Mouse (Mus musculus) telencephalon, adult 2 months (tissue): ENCODE measurements around the gene Kirrel3.

Source experiments
- DNase-seq: peaks from one replicate; pipeline ENCODE4 v3.0.0-alpha.2; 2011; ENCODE audit warnings: low read depth, low spot score

Kirrel3 gene

DNA sequence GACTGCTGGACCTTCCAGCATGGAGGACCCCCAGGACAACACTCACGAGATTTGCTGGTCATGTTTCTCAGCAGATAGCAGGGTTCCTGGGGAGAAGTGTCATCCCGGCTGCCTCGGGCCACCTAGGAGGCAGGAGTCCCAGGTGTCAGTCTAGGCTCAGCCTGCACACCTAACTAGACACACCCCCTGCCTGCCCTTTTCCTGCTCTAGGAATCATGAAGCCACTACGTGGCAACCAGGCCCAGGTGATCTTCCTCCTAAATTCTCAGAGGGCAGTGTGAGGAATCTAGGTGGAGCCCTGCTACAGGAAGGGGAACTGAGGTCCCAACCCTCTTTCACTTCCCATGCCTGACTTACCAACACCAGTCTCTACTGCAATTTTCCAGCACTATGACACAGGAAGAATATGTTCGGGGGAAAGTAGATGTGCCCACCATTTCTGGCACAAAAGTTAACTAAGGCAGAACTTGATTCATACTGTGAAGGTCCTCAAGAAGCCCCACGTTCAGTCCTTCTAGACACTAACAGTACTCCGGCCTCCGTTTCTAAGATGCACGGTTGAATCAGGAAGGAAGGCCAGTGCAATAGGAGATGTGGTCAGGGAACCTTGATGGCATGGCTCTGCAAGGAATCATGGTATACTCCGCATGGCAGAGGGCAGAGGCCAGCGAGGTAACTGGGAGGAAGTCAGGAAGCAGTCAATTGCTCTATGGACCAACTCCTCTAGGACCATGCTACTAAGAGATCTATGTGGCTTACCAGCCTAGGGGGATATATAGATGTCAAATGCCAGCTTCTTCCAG, 570.0 kb downstream of the Kirrel3 start:
- no peak for DNase-seq

DNA sequence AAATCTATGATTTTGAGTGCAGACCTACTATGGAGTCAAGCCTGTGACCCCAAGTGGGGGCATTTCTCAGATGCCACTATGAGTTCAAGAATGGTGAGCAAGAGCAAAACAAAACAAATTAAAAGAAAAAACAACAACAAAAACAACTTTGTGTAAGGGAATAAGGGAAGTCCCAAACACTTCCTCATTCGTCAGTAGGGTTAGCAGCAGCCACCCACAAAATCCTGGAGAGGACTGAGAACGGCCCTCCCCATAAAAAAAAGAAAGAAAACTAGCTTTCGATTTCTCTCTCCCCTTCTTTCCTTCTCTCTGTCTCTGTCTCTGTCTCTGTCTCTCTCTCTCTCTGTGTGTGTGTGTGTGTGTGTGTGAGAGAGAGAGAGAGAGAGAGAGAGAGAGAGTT, 570.9 kb downstream of the Kirrel3 start:
- DNase-seq, result no peak

DNA sequence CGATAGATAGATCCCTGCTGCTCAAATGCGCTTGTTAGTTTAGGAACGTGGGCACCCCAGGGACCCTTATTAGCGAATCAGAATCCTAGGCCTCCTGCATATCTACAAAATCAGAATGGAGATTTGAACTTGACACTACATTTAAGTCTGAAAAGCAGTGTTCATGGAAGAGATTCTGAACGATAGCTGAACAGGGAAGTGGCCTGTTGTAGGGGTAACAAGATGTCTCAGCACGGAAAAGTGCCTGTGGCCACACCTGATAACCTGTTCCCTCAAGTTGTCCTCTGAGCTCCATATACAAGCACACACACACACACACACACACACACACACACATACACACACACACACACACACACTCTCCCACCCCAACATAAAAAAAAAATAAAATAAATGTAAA, 571.9 kb downstream of the Kirrel3 start:
- no peak for DNase-seq

DNA sequence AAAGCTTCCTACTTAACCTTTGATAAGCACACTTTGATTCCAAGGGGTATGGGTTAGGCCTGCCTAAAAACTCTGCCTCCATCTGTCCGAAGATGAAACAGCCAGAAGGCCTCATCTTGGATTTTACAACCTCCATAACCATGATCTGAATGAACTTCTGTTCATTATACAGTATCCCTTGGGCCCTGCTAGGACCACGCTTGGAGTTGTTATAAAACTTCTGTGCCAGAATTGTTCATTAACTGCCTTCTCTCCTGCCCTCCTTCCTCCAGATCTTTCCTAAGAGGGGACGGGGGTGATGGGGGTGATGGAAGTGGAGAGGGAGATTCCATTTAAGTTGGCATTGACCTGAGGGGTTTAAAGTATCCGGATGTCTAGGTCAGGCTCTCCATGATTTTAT, 572.5 kb downstream of the Kirrel3 start:
- no peak for DNase-seq

DNA sequence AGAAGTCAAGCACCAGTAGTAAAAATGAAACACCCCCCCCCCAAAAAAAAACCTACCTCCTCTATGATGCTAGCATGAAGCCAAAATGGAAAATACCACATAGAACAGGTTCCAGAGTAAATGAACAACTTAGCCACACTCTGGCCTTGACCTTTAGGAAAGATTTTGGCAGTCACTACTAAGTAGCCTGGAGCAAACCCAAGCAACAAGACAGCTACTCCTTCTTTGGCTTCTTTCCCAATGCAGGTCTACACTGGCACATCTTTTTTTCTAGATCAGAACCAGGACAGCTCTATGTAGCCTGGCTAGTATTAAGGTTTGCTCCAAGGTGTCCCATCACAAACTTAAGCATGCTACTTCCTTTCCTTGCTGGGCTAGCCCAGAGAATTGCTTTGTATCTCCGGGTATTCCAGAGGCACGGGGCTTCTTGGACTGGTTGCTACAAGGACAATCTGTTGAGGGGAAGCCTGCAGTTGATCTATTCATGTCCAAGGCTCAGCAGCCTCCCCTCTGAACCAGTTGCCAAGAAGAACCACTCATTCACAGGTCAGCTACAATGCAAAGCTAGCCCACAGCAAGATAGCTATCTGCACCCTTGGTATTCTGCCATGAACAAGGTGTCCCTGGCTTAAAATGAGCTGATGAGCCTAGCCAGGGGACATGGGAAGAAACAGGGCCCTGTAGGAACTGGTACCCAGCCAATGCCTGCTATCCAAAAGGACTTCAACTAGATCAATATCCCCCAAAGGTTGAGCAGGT, 573.1 kb downstream of the Kirrel3 start:
- DNase-seq, result no peak

DNA sequence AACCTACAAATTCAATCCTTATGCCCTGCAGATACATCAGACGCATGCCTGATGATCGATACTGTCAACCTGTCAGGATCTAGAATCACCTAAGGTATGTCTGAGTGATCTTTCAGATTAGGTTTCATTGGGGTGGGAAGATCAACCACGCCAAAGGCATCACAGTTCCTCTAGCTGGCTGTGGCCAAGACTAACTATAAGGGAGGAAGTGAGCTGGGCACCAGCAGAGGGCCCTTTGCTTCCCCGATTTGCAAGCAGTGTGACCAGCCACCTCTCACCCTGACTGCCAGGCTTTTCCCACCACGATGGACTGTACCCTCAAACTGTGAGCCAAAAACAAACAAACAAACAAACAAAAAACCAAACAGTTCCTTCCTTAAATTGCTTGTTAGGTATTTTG, 574.2 kb downstream of the Kirrel3 start:
- DNase-seq, result no peak

DNA sequence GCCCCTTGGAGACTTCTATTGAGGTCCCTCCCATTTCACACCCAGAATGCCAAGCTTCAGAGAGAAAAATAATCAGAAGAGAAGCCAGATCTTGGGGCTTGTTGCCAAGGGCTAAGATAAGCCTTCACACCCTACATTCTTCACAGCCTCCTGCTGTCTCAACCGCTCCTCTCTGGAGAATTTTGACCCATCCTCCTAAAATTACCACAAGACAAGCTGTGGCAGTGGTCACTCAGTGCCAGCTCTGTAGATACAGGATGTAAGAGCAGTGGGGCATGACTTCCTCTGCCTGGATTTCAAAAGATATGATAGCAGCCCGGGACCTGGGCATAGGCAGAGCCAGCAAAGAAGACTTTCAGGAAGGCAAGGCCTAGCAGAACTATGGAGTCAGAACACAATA, 575.8 kb downstream of the Kirrel3 start:
- DNase-seq, result no peak
